Mouse (Mus musculus): ENCODE data around the gene Folr2. TPM values are rescaled to one million over a fixed set of nuclear protein-coding genes. Genes with fewer than 3 reads are reported as not detected.

The Folr2 gene
- total RNA-seq, 1 experiment: 4.3 TPM

DNA sequence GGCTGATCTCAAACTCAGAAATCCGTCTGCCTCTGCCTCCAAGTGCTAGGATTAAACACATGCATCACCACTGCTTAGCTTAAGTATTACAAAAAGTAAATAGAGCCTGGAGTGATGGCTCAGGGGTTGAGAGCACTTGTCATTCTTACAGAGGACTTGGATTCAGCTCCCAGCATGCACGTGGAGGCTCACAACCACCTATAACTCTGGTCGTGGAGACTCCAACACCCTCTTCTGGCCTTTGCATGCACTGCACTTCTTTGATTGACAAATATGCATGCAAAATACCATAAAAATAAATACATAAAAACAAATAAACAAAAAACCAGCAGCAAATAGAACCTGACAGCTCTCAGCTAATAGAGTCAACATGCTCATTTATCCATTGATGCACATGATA lies 5.3 kb upstream of the Folr2 start:
- no peak for DNase-seq (ENCODE audit: low read depth, low spot score)
- Histone ChIP-seq H3K9ac (ENCODE audit: insufficient read depth, low read depth, low read length, poor library complexity, severe bottlenecking) (no peak overlapping the region), H3K27ac (ENCODE audit: insufficient read depth, low read depth, low read length, poor library complexity, severe bottlenecking) (no peak overlapping the region), H3K4me1 (ENCODE audit: control insufficient read depth in 2 of 2, insufficient read depth in 2 of 2, low read length in 2 of 2, poor library complexity in 1 of 2) (peaks cover 9 to 13% of the 10 kb centered on the region in 2 experiments; a peak in 3 of 4 replicates), H3K9me3 (ENCODE audit: control insufficient read depth, insufficient read depth, low read depth, low read length) (no peaks in the 10 kb centered on the region), H3K4me3 (ENCODE audit: insufficient read depth in 1 of 2, low read depth in 1 of 2, low read length in 2 of 2, poor library complexity in 1 of 2, severe bottlenecking in 1 of 2) (no peak overlapping the region), H3K36me3 (ENCODE audit: control insufficient read depth, insufficient read depth, low read length, poor library complexity, severe bottlenecking) (peaks cover 27% of the 10 kb centered on the region)
- TF ChIP-seq ZNF384 (IDR thresholded peaks at IDR 0.05; ENCODE audit: low read depth, low read length): no peak
- no peak for TF ChIP-seq HCFC1 (IDR thresholded peaks at IDR 0.05; ENCODE audit: borderline replicate concordance, insufficient read depth, low read length)
- TF ChIP-seq MAFK (IDR thresholded peaks at IDR 0.05; ENCODE audit: insufficient read depth, low read depth, low read length): no peak
- no peak for TF ChIP-seq CHD2 (IDR thresholded peaks at IDR 0.05; ENCODE audit: low read depth, low read length)
- TF ChIP-seq ZC3H11A (IDR thresholded peaks at IDR 0.05; ENCODE audit: borderline replicate concordance, low read depth, low read length): no peak
- in situ Hi-C loops (cut with MboI; ENCODE audit: low sequenced_read_pairs in 2 of 2, unreplicated experiment in 2 of 2): no loop called here

DNA sequence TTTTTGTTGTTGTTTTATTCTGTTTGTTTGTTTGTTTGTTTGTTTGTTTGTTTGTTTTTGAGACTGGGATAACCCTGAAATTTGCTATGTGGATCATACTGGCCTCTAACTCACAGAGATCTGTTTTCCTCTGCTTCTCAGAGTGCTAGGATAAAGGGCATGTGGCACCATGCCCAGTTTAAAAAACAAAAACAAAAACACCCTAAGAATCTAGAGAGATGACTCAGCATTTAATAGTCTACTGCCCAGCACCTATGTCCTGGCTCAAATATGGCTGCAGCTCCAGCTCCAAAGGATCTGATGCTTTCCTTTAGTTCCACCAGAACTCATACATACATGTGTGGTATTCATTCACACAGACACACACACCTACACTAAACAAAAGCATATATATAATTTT lies 4.0 kb upstream of the Folr2 start:
- in situ Hi-C loops (cut with MboI; ENCODE audit: low sequenced_read_pairs in 2 of 2, unreplicated experiment in 2 of 2): no loop called here
- DNase-seq (ENCODE audit: low read depth, low spot score): no peak
- Histone ChIP-seq H3K9me3 (ENCODE audit: control insufficient read depth, insufficient read depth, low read depth, low read length) (no peaks in the 10 kb centered on the region), H3K27ac (ENCODE audit: insufficient read depth, low read depth, low read length, poor library complexity, severe bottlenecking) (no peak overlapping the region), H3K4me3 (ENCODE audit: insufficient read depth in 1 of 2, low read depth in 1 of 2, low read length in 2 of 2, poor library complexity in 1 of 2, severe bottlenecking in 1 of 2) (no peak overlapping the region), H3K4me1 (ENCODE audit: control insufficient read depth in 2 of 2, insufficient read depth in 2 of 2, low read length in 2 of 2, poor library complexity in 1 of 2) (peaks cover 5 to 9% of the 10 kb centered on the region in 2 experiments; a peak in 3 of 4 replicates), H3K36me3 (ENCODE audit: control insufficient read depth, insufficient read depth, low read length, poor library complexity, severe bottlenecking) (peaks cover 36% of the 10 kb centered on the region), H3K9ac (ENCODE audit: insufficient read depth, low read depth, low read length, poor library complexity, severe bottlenecking) (no peak overlapping the region)
- TF ChIP-seq HCFC1 (IDR thresholded peaks at IDR 0.05; ENCODE audit: borderline replicate concordance, insufficient read depth, low read length): no peak
- peak; percentile 87 for TF ChIP-seq MAFK (IDR thresholded peaks at IDR 0.05; ENCODE audit: insufficient read depth, low read depth, low read length)

DNA sequence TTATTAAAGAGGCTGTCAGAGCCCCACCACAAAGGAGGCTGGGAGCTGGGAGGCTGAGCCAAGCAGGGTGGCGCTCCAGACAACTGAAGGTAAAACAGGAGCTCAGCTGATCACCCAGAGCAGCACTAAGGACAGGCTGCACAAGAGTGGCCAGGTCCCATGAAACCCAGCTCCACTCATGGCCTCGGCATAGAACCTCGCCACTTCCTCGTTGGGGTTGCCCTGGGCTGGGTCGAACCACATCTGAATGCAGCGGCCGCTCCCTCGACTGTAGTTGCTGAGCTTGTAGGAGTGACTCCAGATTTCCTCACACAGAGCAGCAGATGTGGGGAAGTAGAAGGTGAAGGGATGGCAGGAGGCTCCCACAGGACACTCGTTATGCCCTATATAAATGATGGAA lies 1.4 kb upstream of the Folr2 start:
- Histone ChIP-seq H3K4me3 (ENCODE audit: insufficient read depth in 1 of 2, low read depth in 1 of 2, low read length in 2 of 2, poor library complexity in 1 of 2, severe bottlenecking in 1 of 2) (no peak overlapping the region), H3K9ac (ENCODE audit: insufficient read depth, low read depth, low read length, poor library complexity, severe bottlenecking) (no peak overlapping the region), H3K4me1 (ENCODE audit: control insufficient read depth in 2 of 2, insufficient read depth in 2 of 2, low read length in 2 of 2, poor library complexity in 1 of 2) (peaks cover 0 to 2% of the 10 kb centered on the region in 2 experiments; a peak in 2 of 4 replicates), H3K27ac (ENCODE audit: insufficient read depth, low read depth, low read length, poor library complexity, severe bottlenecking) (no peak overlapping the region), H3K36me3 (ENCODE audit: control insufficient read depth, insufficient read depth, low read length, poor library complexity, severe bottlenecking) (peaks cover 38% of the 10 kb centered on the region), H3K9me3 (ENCODE audit: control insufficient read depth, insufficient read depth, low read depth, low read length) (no peaks in the 10 kb centered on the region)
- in situ Hi-C loops (cut with MboI; ENCODE audit: low sequenced_read_pairs in 2 of 2, unreplicated experiment in 2 of 2): no loop called here
- TF ChIP-seq HCFC1 (IDR thresholded peaks at IDR 0.05; ENCODE audit: borderline replicate concordance, insufficient read depth, low read length): no peak
- no peak for TF ChIP-seq CHD2 (IDR thresholded peaks at IDR 0.05; ENCODE audit: low read depth, low read length)
- no peak for TF ChIP-seq ZC3H11A (IDR thresholded peaks at IDR 0.05; ENCODE audit: borderline replicate concordance, low read depth, low read length)
- TF ChIP-seq MAFK (IDR thresholded peaks at IDR 0.05; ENCODE audit: insufficient read depth, low read depth, low read length): no peak
- no peak for TF ChIP-seq ZNF384 (IDR thresholded peaks at IDR 0.05; ENCODE audit: low read depth, low read length)
- DNase-seq (ENCODE audit: low read depth, low spot score): no peak

DNA sequence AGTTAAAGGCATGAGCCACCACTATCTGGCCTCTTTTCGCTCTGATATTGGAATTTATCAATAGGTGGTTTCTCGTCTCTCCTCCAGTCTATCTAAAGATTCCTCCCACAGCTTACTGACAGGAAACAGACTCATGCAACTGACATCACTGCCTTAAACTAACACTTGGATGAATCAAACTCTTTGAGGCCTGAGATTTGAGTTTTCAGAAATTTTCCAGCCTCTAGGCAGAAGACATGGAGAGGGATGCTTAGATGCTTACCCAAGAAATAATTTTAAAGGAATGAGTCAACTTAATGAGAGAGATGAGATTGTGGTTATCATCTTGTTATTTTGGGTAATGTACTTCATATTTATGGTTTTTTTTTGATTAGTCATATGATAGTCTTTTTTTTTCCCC lies 3.2 kb downstream of the Folr2 start:
- in situ Hi-C loops (cut with MboI; ENCODE audit: low sequenced_read_pairs in 2 of 2, unreplicated experiment in 2 of 2): no loop called here
- TF ChIP-seq CHD2 (IDR thresholded peaks at IDR 0.05; ENCODE audit: low read depth, low read length) (no peak), MAFK (IDR thresholded peaks at IDR 0.05; ENCODE audit: insufficient read depth, low read depth, low read length) (no peak), ZNF384 (IDR thresholded peaks at IDR 0.05; ENCODE audit: low read depth, low read length) (no peak), HCFC1 (IDR thresholded peaks at IDR 0.05; ENCODE audit: borderline replicate concordance, insufficient read depth, low read length) (no peak), ZC3H11A (IDR thresholded peaks at IDR 0.05; ENCODE audit: borderline replicate concordance, low read depth, low read length) (no peak)
- no peak for DNase-seq (ENCODE audit: low read depth, low spot score)

DNA sequence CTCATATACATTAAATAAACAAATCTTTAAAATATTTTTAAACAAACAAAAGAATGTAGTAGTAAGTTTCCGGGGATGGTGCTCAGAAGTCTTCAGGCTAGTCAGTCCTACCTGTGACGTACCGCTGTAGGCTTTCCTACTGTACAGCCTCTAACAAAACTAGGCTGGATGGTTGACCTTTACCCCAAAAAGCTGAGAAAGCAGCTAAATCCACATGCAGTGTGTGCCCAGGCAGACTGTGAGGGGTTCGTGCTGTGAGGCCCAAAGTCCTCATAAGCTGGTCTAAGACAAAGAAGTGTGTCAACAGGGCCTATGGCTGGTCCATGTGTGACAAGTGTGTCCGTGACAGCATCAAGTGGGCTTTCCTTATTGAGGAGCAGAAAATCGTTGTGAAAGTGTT lies 4.1 kb downstream of the Folr2 start:
- Histone ChIP-seq H3K9me3 (ENCODE audit: control insufficient read depth, insufficient read depth, low read depth, low read length) (no peaks in the 10 kb centered on the region), H3K27ac (ENCODE audit: insufficient read depth, low read depth, low read length, poor library complexity, severe bottlenecking) (no peak overlapping the region), H3K4me1 (ENCODE audit: control insufficient read depth in 2 of 2, insufficient read depth in 2 of 2, low read length in 2 of 2, poor library complexity in 1 of 2) (peaks cover 0 to 2% of the 10 kb centered on the region in 2 experiments; a peak in 1 of 4 replicates), H3K4me3 (ENCODE audit: insufficient read depth in 1 of 2, low read depth in 1 of 2, low read length in 2 of 2, poor library complexity in 1 of 2, severe bottlenecking in 1 of 2) (no peak overlapping the region), H3K36me3 (ENCODE audit: control insufficient read depth, insufficient read depth, low read length, poor library complexity, severe bottlenecking) (peaks cover 18% of the 10 kb centered on the region), H3K9ac (ENCODE audit: insufficient read depth, low read depth, low read length, poor library complexity, severe bottlenecking) (no peak overlapping the region)
- no peak for DNase-seq (ENCODE audit: low read depth, low spot score)
- in situ Hi-C loops (cut with MboI; ENCODE audit: low sequenced_read_pairs in 2 of 2, unreplicated experiment in 2 of 2): no loop called here
- TF ChIP-seq MAFK (IDR thresholded peaks at IDR 0.05; ENCODE audit: insufficient read depth, low read depth, low read length) (no peak), HCFC1 (IDR thresholded peaks at IDR 0.05; ENCODE audit: borderline replicate concordance, insufficient read depth, low read length) (no peak), CHD2 (IDR thresholded peaks at IDR 0.05; ENCODE audit: low read depth, low read length) (no peak), ZC3H11A (IDR thresholded peaks at IDR 0.05; ENCODE audit: borderline replicate concordance, low read depth, low read length) (no peak), ZNF384 (IDR thresholded peaks at IDR 0.05; ENCODE audit: low read depth, low read length) (no peak)

More for the DNA sequence above, 3.2 kb downstream of the Folr2 start:
- H3K9me3 ChIP-seq (ENCODE audit: control insufficient read depth, insufficient read depth, low read depth, low read length): no peaks in the 10 kb centered on the region
- peaks cover 0 to under 1% of the 10 kb centered on the region in 2 experiments; a peak in 1 of 4 replicates for H3K4me1 ChIP-seq (ENCODE audit: control insufficient read depth in 2 of 2, insufficient read depth in 2 of 2, low read length in 2 of 2, poor library complexity in 1 of 2)
- peaks cover 27% of the 10 kb centered on the region for H3K36me3 ChIP-seq (ENCODE audit: control insufficient read depth, insufficient read depth, low read length, poor library complexity, severe bottlenecking)
- no peak overlapping the region for H3K4me3 ChIP-seq (ENCODE audit: insufficient read depth in 1 of 2, low read depth in 1 of 2, low read length in 2 of 2, poor library complexity in 1 of 2, severe bottlenecking in 1 of 2)
- no peak overlapping the region for H3K9ac ChIP-seq (ENCODE audit: insufficient read depth, low read depth, low read length, poor library complexity, severe bottlenecking)
- no peak overlapping the region for H3K27ac ChIP-seq (ENCODE audit: insufficient read depth, low read depth, low read length, poor library complexity, severe bottlenecking)

All from ES-E14 (cell line).